Mouse (Mus musculus) layer of hippocampus, postnatal 25 days (tissue): ENCODE measurements around the gene Lin52. TPM values are rescaled to one million over a fixed set of nuclear protein-coding genes. Genes with fewer than 3 reads are reported as not detected.
"Not testable (repeated sequence)": the region's sequence is repeated elsewhere in the genome, so short reads cannot be mapped to it uniquely, and the experiment has no call there.

Experiments used
- DNase-seq, 2 experiments: peaks; one replicate each; pipeline ENCODE4 v3.0.0; 2022; ENCODE audit warnings: mixed read lengths in 2 of 2, low spot score in 1 of 2; ENCODE audit errors: extremely low spot score in 1 of 2
- total RNA-seq, 2 experiments: library from RNA; stranded (reverse); gene quantifications; 2 replicates each; pipeline ENCODE4 v1.2.3; 2021

The Lin52 gene
- total RNA-seq, 2 experiments from 2014 or later, result 20.4 to 25.5 TPM

DNA sequence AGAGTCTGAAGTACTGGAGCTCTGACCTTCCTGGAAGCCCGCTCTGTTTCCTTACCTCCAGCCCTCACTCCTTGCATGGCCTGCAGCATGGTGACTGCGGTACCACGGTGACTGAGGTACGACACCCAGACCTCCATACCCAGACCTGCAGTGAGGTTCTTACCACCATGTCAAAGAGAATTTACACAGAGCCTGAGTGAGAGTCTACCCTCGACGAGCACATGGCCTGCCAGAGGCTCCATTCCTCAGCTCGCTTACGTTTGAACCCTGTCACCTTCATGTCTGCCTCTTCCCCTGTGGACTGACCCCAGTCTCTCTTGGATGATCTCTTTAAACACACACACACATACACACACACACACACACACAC is 81.6 kb downstream of the Lin52 start:
- no peak for DNase-seq

DNA sequence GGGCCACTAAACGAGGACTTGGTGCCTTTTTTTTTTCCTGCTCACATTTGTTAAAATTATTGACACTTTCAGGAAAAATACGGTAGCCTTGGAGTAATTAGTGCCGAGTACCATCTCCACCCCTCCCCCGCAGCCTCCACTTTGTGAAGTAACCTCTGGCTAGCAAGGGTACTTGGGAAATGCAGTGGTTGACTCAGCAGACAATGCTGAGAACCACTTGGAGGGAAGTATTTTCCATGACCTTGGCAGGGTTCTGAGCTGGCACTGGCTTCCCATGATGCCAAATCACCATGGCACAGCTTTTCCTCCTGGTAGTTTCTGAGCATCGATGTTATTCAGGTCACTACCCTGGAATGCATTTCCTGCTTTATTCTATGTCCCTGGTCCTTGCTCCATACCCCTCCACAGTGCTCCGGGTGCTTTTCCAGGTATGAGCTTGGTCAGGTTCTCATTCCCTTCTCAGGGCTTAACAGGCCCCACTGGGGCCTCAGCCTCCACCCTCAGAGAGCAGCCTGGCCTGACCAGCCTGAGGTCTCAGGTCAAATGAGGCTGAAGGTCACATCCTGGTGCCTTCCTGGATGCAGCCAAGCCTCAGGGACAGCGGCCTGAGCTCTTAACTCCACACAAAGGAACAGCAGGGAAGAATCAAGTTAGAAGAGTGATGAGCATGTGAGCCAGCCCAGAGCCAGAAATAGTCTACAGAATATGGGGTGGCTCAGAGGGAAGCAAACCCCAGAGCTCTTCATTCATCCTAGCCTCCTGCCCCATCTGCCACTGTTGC is 82.7 kb downstream of the Lin52 start:
- no peak for DNase-seq

DNA sequence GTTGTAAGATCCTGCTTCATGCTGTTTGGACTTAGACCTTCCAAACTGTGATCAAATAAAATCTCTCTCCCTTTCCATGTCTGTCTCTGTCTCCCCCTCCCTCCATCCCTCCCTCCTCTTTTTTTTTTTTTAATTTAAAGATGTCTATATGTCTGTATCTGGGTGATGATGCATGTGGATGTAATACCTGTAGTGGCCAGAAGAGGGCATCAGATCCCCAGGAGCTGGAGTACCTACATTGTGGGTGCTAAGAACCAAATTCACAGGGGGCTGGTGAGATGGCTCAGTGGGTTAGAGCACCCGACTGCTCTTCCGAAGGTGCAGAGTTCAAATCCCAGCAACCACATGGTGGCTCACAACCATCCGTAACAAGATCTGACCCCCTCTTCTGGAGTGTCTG is 88.3 kb downstream of the Lin52 start:
- not testable (repeated sequence) for DNase-seq

DNA sequence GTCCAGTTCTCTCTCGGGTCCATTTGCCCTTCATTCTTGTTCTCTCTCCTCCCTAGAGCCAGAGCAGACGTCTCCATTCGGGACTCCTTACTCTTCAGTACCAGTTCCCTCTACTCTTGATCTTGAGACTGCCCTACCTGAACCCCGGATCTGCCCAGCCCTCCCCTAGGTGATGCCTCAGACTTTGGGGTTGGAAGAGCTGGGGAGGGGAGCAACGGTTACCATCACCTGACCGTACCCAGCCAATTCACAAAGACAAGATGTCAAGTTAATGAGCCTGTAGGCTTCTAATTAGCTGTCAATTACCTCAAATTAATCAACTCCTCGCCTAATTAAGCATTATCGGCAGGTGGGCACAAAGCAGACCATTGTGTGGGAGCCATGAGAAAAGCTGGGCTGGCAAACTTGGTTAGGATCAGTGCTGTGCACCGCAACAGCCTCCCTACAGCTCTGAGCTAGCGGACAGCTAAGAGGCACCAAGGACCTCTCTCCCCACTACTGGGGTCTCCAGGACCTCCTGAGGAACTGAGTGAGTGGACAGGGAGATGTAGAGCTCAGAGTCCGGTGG is 90.3 kb downstream of the Lin52 start:
- DNase-seq, result no peak

DNA sequence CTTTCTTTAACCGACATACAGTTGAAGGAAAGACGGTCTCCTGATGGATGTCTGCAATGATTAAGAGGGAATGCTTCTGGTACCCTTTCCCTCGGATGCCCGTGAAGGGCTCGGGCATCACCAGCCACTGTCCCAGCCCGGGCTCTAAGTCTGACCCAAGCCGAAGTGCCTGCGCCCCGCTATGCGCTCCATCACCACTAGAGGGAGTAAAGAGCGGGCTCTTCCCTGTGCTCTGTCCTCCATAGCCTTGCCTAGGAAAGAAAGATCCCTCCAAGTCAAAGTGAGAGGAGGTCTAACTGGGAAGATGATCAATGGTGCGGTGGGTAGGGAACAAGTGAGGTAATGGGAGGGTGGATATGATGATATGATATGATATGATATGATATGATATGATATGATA is 94.8 kb downstream of the Lin52 start:
- DNase-seq, result peak; percentile 55 to 72

DNA sequence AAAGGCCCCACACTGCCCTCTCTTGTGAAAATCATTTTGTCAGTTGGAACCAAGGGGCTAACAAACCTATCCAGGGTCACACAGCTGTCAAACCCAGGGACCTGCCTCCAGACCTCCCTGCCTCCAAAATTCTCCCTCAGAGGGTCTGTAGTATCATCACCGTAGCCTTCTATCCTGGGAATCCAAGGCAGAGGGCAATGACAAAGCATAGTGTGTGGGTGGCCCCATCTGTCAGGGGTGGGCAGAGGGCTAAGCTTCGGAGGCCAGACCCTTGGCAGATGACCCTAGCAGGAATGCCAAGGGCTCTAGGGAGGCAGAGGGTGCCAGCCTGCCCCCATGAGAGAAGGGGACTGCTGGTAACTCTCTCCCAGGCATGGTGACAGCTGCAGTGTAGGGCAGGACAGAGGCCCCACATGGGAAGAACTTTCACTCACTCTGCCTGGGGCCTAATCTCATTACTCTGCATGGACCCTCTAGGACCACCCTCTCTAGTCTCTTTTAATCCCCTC is 95.4 kb downstream of the Lin52 start:
- no peak for DNase-seq

DNA sequence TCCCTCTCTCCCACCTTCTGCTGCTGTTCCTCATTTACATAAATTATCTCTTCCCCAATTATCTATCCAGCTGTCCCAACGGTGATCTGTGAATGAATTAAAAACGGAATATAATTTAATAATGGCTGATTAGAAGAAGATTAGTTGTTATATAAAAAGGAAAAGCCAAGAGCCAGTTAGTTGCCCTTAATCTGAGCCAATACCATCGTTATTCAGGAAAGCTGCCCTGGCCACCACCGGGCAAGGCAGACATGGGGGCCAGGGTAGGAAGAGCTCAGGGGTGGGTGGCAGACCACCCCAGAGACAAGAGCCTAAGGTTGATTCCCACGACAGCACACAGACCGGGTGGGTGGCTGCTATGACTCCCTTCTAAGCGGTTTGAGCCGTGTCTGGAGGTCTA is 97.0 kb downstream of the Lin52 start:
- DNase-seq, result no peak

DNA sequence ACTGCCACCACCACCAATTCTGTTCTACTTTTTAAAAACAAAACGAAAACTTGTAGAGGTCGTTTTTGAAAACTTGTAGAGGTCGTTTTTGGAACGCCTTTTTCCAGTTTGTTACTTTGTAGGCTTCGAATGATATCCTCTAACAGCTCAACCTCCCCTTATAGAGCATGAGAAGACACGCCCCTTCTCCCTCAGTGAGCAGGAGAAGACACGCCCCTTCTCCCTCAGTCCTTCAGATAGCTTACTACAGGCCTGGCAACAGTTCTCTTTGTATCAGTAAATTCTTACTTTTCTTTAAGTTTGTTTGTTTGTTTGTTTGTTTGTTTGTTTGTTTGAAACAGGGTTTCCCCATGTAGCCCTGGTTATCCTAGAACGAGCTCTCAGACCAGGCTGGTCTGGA is 104.0 kb downstream of the Lin52 start:
- no peak for DNase-seq

DNA sequence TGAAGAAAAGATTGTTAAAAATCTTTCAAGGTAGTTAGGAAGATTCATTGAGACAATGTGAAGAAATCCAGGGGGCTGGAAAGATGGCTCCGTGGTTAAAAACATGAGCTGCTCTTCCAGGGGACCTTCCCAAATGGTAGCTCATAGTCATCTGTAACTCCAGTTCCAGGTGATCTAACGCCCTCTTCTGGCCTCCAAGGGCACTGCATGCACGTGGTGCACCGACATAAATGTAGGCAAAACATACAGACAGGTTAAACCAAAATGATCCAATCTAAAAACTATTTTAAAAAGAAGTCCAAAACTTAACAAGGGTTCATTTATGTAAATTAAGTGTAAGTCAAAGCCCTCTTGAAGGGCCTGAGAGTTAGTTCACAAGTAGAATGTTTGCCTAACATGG is 111.3 kb downstream of the Lin52 start:
- DNase-seq, result no peak

DNA sequence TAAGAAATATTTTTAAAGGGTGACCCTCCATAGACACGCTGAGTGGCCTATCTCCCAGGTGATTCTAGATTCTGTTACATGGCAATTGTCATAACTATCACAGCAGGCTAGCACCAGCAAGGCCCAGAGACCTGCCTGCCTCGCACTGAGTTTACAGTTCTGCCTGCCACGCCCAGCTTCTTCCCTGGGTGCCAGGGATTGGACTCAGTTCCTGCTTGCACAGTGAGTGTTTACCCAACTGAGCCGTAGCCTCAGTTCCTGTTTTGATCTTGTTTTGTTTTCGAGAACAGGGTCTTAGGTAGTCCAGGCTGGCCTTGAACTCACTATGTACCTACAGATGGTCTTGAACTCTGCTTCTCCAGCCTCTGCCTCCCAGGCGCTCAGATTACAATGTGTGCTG is 116.4 kb downstream of the Lin52 start:
- no peak for DNase-seq

DNA sequence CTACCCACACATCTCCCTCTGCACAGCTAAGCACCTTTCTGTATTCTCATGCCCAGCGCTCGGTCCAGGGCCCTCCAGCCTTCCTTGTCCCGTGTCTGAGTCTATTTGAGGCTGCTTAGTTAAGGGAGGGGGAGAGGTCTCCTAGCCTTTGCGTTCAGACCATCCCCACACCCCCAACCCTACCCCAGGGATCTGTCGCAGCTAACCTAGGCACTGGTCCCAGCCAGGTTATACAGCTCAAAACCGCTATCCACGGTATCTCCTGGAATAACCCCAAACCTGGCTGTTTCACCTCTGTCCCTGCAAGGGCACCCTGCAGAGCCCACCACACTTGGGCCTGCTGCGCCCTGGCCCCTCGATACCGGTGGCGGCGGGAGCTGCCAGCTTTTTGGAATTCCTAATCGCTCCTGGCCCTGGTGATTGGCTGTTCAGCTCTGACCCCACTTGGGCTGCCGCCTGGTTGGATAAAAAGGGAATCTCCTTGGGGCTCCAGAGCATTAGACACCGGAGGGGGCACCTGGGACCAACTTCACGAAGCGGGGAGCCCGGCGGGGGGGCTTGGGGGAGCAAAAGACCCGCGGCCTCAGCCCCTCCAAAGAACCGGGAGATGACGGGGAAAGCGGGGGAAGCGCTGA is 118.2 kb downstream of the Lin52 start, which contains the start of gene Vsx2:
Gene Vsx2 (plus strand): TSS at position 427 of the 635 bp plus-strand sequence.
- no peak for DNase-seq

DNA sequence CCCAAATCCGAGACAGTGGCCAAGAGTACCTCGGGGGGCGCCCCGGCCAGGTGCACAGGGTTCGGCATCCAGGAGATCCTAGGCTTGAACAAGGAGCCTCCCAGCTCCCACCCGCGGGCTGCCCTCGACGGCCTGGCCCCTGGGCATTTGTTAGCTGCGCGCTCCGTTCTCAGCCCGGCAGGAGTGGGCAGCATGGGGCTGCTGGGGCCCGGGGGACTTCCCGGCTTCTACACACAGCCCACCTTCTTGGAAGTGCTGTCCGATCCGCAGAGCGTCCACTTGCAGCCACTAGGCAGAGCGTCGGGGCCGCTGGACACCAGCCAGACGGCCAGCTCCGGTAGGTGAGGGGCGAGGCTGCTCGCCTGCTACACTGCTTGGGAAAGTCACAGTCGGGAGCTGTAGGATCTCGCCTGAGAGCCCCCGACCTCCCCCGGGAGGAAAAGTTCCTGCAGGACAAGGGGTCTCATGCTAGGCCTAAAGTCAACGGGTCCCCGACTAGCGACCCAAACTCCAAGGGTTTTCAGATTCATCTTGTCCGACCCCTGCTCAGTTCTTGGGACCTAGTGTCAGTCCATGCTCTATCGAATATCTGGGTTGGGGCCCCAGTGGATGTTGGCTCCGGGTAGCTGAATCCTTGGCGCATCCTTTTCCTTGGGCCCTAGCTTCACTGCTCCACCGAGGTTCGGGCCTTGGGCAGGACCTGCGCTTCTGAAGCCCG is 118.9 kb downstream of the Lin52 start:
- no peak for DNase-seq

DNA sequence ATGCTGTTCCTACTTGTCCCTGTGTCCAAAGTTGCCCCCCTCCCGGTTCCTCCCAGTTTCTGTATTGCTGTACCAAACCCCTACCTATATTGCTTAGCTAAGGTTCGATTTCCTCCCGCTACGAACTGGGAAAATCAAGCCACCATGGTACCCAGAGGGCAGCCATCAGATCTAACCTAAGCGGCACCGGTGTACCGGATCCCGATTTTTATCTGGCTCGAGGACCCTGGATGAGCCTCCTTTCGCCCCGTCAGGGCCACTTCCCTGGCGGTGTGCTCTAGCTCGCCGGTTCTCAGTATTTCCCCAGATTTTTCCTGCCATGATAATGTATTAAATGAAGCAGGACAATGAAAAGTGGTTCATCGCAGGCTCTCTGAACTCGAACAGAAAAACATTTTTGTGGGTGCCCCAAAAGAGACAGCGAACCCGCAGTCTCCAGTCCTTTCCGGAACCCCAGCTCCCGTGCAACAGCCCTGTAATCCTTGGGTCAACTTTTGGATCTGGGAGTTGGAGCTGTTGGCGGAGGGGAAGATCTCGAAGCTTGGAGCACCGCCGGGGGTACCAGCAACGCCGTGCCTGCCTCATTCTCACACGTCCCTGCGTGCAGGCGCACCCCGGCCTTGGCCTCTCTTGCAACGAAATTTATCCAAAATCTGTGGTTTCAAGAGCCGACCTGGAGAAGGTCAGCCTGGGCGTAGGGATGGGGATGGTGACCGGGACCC is 119.6 kb downstream of the Lin52 start:
- DNase-seq, result no peak

DNA sequence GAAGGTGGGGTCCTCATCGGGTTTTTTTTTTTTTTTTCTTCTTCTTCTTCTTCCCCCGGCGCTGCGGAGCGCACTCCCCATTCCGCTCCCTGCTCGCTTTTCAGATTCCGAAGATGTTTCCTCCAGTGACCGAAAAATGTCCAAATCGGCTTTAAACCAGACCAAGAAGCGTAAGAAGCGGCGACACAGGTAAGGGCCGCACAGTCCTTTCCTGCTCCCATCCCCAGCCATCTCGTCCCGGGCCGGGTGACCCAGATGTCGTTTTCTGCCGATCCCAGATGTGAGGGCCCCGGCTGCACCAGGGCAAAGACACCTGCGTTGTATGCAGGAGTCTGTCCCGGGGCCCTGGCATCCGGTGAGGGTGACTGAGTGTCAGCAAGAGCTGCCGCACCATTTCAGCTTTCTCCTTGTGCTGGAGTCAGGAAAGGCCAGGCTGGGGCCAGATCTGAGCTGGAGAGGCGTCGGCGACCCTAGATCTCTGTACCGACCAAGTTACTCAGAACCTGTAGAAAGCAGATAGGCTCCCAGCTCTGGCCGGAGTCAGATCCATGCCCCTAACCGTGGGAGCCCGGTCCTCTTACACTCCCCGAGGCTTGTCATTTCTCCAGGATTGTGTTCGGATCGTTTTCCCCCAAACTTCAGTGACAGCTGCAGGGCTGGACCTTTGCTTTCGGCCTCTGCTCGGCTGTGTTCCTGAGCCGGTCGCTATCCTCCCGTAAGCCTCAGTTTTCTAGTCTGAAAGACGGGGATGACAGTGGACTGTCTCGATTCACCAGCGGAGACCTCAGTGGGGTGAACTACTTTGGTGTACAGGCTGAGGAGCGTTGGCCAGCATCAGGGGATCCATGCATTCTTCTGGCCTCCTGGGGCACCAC is 120.5 kb downstream of the Lin52 start:
- no peak for DNase-seq

DNA sequence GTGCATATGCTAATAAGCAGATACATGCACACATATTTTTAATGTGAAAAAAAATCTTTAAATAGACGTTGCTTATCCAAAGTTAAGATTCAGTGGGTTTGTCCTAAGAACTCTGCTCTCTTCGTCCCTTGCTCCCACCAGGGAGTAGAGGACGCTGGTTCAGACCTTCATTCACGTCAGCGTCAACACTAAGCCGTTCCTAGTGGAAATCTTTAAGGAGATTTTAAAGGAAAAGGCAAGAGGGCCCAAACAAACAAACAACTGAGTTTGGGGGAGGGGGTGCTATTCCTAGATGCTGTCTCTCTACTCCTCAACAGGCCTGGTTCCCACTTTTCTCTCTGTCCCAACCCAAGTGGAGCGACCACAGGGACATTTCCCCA is 121.1 kb downstream of the Lin52 start:
- no peak for DNase-seq

DNA sequence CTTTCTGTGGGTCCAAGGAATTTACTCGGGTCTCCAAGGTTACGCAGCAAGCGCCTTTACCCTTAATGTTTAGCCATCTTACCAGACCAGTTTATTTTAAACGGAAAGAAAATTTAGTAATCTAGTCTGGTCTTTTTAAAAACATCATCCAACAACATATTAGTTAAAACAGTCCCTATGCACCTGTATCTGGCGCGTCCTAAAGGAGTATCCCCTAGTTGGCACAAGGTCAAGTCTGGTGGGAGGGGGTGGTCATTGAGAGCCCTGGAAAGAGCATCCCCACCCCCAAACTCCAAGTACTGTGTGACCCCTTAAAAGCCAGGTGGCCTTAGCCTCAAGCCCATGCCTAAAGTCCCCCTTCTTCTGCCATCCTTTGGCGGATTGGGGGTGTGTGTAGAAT is 121.9 kb downstream of the Lin52 start:
- no peak for DNase-seq

DNA sequence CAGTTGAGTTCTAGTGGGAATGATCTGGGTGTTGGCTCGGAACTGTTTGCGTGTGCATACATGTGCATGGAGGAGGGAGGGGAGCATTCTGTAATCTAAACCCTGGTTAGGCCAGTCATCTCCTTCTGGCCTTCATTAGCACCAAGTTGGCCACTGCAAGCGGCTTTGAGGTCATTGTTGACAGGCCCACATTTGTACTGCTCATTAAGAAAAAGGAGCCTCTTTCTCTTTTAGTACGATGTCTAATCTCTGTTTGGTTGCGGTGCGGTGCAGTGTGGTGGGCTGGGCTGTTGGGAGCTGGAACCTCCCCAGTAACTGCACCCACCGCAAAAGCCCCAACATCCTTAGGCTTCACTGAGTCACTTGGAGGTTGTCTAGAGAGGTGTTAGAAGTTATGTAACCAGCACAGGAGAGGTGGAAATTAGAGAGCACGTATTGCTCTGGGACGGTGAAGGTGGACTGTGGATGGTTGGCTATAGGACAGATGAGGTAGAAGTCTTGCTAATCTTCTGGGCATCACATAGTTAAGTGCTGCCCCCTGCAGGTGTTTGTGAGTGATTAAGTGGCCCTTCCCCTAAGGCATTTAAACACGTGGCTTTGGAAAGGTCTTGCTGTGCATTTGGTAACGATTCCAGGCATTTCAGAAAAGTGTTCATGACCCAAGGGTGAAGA is 126.7 kb downstream of the Lin52 start:
- no peak for DNase-seq

DNA sequence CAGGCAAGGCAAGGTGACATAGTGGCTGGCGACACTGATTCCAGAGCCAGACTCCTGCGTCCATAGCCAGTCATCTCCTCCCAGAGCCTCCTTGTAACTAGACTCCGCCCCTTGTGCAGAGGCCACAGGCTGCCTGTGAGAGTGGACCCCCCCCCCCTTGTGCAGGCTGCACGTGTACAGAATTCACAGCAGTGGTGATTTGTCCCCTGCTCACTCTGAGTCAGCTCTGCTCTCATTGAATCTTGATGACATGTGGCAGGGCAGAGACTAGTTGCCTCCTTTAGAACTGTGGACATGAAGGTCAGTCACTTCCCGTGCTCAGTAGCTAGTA is 127.2 kb downstream of the Lin52 start:
- no peak for DNase-seq

DNA sequence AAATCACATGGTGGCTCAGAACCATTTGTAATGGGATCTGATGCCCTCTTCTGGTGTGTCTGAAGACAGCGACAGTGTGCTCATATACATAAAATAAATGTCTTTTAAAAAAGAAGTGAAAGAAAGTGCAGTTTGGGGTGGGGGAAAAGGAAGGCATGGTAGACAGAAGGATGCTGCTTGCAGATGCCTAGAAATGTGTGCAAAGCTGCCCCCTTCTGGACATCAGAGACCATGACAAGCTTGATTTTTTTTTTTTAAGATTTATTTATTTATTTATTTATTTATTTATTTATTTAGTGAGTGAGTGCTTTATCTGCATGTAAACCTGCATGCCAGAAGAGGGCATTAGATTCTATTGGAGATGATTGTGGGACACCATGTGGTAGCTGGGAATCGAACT is 130.1 kb downstream of the Lin52 start:
- no peak for DNase-seq
